ENCODE assay signal across 14 mouse cellular contexts in the genomic region with DNA sequence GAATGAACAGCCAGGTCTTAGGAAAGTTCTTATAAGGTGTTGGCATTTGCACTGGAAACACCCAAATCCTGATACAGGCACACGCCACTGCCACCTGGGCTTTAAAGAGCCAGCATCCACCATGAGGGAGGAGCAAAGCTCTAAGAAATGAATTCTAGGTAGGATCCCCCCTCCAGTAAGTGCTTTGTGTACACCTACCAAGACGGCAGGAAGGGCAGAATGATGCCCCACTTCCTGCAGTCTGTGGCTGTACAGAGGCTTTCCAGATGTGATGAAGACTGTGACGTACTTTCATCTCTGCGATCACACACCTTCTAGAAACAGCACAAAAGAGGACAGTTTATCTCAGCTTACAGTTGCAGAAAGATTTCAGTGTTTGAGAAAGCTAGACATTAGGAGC.
A peak's percentile ranks its signal among the peaks of the same experiment; 100 is the strongest.
DNase-seq lines count a peak whose midpoint lies in the region; ATAC-seq and TF ChIP-seq lines count a peak whose summit lies in the region.
"Had no signal": no experiment of that assay in that cellular context is flagged by ENCODE, and none has a peak within 500 bp of the region (broad histone marks: within the 10 kb centered on the region; RNA-seq: fewer than 3 reads in every experiment).

No protein-coding gene starts in this region.

- intact Hi-C loops in left cerebral cortex, postnatal 14 days (cut with DNase I) = no loop called here

- no peak overlapping the region for H3K4me3 ChIP-seq in heart, embryonic 10.5 days
- H3K4me3 ChIP-seq in heart, embryonic 11.5 days (ENCODE audit: low read depth, low read length) = no peak overlapping the region
- no peak overlapping the region for H3K4me3 ChIP-seq in embryonic facial prominence, embryonic 12.5 days
- no peak overlapping the region for H3K4me3 ChIP-seq in limb, embryonic 14.5 days (replicated peaks; ENCODE audit: low read length)
- H3K4me3 ChIP-seq in intestine, embryonic 16.5 days (ENCODE audit: low read length) = no peak overlapping the region
- H3K4me3 ChIP-seq: hindbrain, embryonic 15.5 days had no signal

- H3K4me1 ChIP-seq in heart, embryonic 10.5 days = peaks cover 28% of the 10 kb centered on the region
- H3K4me1 ChIP-seq in heart, embryonic 11.5 days (ENCODE audit: control insufficient read depth, insufficient read depth, low read length) = peaks cover 13% of the 10 kb centered on the region; the same call in 1 of the 2 replicates
- peaks cover 9% of the 10 kb centered on the region; the same call in 1 of the 2 replicates for H3K4me1 ChIP-seq in embryonic facial prominence, embryonic 12.5 days
- H3K4me1 ChIP-seq in limb, embryonic 14.5 days (ENCODE audit: control insufficient read depth, insufficient read depth, low read length) = peaks cover 22% of the 10 kb centered on the region
- H3K4me1 ChIP-seq in intestine, embryonic 16.5 days (ENCODE audit: control insufficient read depth, insufficient read depth, low read length) = no peaks in the 10 kb centered on the region
- H3K4me1 ChIP-seq: hindbrain, embryonic 15.5 days had no signal

- H3K36me3 ChIP-seq in heart, embryonic 10.5 days = no peaks in the 10 kb centered on the region
- no peaks in the 10 kb centered on the region for H3K36me3 ChIP-seq in heart, embryonic 11.5 days (ENCODE audit: control insufficient read depth, insufficient read depth, low read length)
- no peaks in the 10 kb centered on the region for H3K36me3 ChIP-seq in embryonic facial prominence, embryonic 12.5 days
- H3K36me3 ChIP-seq in limb, embryonic 14.5 days (ENCODE audit: control insufficient read depth, insufficient read depth, low read length) = no peaks in the 10 kb centered on the region
- H3K36me3 ChIP-seq in intestine, embryonic 16.5 days (ENCODE audit: control insufficient read depth, insufficient read depth, low read length) = no peaks in the 10 kb centered on the region
- H3K36me3 ChIP-seq: hindbrain, embryonic 15.5 days had no signal

- no peak for TF ChIP-seq POLR2A in limb, embryonic 14.5 days (IDR thresholded peaks at IDR 0.05; ENCODE audit: borderline replicate concordance, extremely low read depth, insufficient read depth, insufficient read length)

- DNase-seq in heart, embryonic 10.5 days (ENCODE audit: low spot score) = no peak
- DNase-seq in limb, embryonic 14.5 days (ENCODE audit: low spot score) = no peak
- peak; percentile 40 to 51 for DNase-seq in thymus, postnatal 10 days (ENCODE audit: low spot score in 2 of 2)
- DNase-seq in left cerebral cortex, postnatal 14 days (ENCODE audit: low spot score in 2 of 2) = no peak
- DNase-seq in adrenal gland, adult 8-10 months = no peak
- DNase-seq: cerebellum, adult 11 months; gastrocnemius, postnatal 25 days; kidney, adult 9 months; right cerebral cortex, adult 18-20 months had no signal

- no peaks in the 10 kb centered on the region for H3K9me3 ChIP-seq in heart, embryonic 10.5 days
- H3K9me3 ChIP-seq in heart, embryonic 11.5 days (replicated peaks; ENCODE audit: control insufficient read depth, low read length) = no peaks in the 10 kb centered on the region
- no peaks in the 10 kb centered on the region for H3K9me3 ChIP-seq in embryonic facial prominence, embryonic 12.5 days
- H3K9me3 ChIP-seq in limb, embryonic 14.5 days (ENCODE audit: control insufficient read depth, low read length) = no peaks in the 10 kb centered on the region
- H3K9me3 ChIP-seq in intestine, embryonic 16.5 days (ENCODE audit: control insufficient read depth, low read length) = no peaks in the 10 kb centered on the region
- H3K9me3 ChIP-seq: hindbrain, embryonic 15.5 days had no signal

- 0 out of 2 replicates have a peak overlapping the region, but pooled peaks have one; percentile 12 for H3K27ac ChIP-seq in heart, embryonic 10.5 days
- no peak overlapping the region for H3K27ac ChIP-seq in heart, embryonic 11.5 days (ENCODE audit: low read depth, low read length)
- H3K27ac ChIP-seq in embryonic facial prominence, embryonic 12.5 days = peak overlapping the region; percentile 37
- peak overlapping the region; percentile 69 for H3K27ac ChIP-seq in limb, embryonic 14.5 days (replicated peaks; ENCODE audit: low read depth, low read length)
- H3K27ac ChIP-seq in intestine, embryonic 16.5 days (ENCODE audit: low read length) = no peak overlapping the region
- H3K27ac ChIP-seq: hindbrain, embryonic 15.5 days had no signal

- no peak overlapping the region for H3K9ac ChIP-seq in heart, embryonic 11.5 days (ENCODE audit: low read depth, low read length)
- H3K9ac ChIP-seq in embryonic facial prominence, embryonic 12.5 days = no peak overlapping the region
- no peak overlapping the region for H3K9ac ChIP-seq in limb, embryonic 14.5 days (ENCODE audit: low read depth, low read length, severe bottlenecking)
- H3K9ac ChIP-seq in intestine, embryonic 16.5 days (ENCODE audit: low read depth, low read length) = no peak overlapping the region
- H3K9ac ChIP-seq: hindbrain, embryonic 15.5 days had no signal

- H3K27me3 ChIP-seq in heart, embryonic 10.5 days (ENCODE audit: insufficient read depth, poor library complexity, severe bottlenecking) = no peaks in the 10 kb centered on the region
- no peaks in the 10 kb centered on the region for H3K27me3 ChIP-seq in heart, embryonic 11.5 days (ENCODE audit: control insufficient read depth, insufficient read depth, low read length)
- H3K27me3 ChIP-seq in embryonic facial prominence, embryonic 12.5 days = no peaks in the 10 kb centered on the region
- H3K27me3 ChIP-seq in limb, embryonic 14.5 days (ENCODE audit: control insufficient read depth, insufficient read depth, low read length) = no peaks in the 10 kb centered on the region
- no peaks in the 10 kb centered on the region for H3K27me3 ChIP-seq in intestine, embryonic 16.5 days (replicated peaks; ENCODE audit: control insufficient read depth, insufficient read depth, low read length)
- H3K27me3 ChIP-seq: hindbrain, embryonic 15.5 days had no signal

- no peak overlapping the region for H3K4me2 ChIP-seq in heart, embryonic 11.5 days
- H3K4me2 ChIP-seq in embryonic facial prominence, embryonic 12.5 days (replicated peaks) = no peak overlapping the region
- H3K4me2 ChIP-seq in limb, embryonic 14.5 days (replicated peaks; ENCODE audit: low read depth, low read length, severe bottlenecking) = no peak overlapping the region
- no peak overlapping the region for H3K4me2 ChIP-seq in intestine, embryonic 16.5 days (ENCODE audit: low read depth, low read length)
- H3K4me2 ChIP-seq: hindbrain, embryonic 15.5 days had no signal

- 67% methylated on average over 4 of the region's 4 CpGs for WGBS in heart, embryonic 10.5 days
- 56% methylated on average over 4 of the region's 4 CpGs for WGBS in heart, embryonic 11.5 days (ENCODE audit: insufficient replicate concordance)
- 48% methylated on average over 4 of the region's 4 CpGs for WGBS in embryonic facial prominence, embryonic 12.5 days
- WGBS in limb, embryonic 14.5 days = 43% methylated on average over 4 of the region's 4 CpGs
- WGBS in intestine, embryonic 16.5 days = 65% methylated on average over 4 of the region's 4 CpGs

- no peak for ATAC-seq in heart, embryonic 11.5 days (replicated peaks; ENCODE audit: insufficient number of reproducible peaks, low FRiP score, low TSS enrichment)
- no peak for ATAC-seq in embryonic facial prominence, embryonic 12.5 days (ENCODE audit: insufficient number of reproducible peaks, insufficient read depth, low FRiP score, low TSS enrichment)
- ATAC-seq in limb, embryonic 14.5 days (ENCODE audit: low FRiP score, low read depth) = no peak
- no peak for ATAC-seq in intestine, embryonic 16.5 days
- ATAC-seq: midbrain, embryonic 16.5 days had no signal

Comparison
In these comparisons a context has a peak if more than half of its experiments do, and no peak if none do; other contexts are left out.
1. H3K27ac ChIP-seq: peak in heart, embryonic 10.5 days (single experiment), embryonic facial prominence, embryonic 12.5 days (single experiment) and limb, embryonic 14.5 days (single experiment); none in heart, embryonic 11.5 days (single experiment) and intestine, embryonic 16.5 days (single experiment).
2. DNase-seq: peak in thymus, postnatal 10 days (2 of 2); none in heart, embryonic 10.5 days (single experiment), limb, embryonic 14.5 days (single experiment), left cerebral cortex, postnatal 14 days (0 of 2) and adrenal gland, adult 8-10 months (single experiment).